Mouse (Mus musculus): ENCODE results near the gene Map3k20.

Map3k20 gene

GRCm38 (mm10) chr2:72285256-72285887 is at the start of gene Map3k20:
Gene Map3k20 (plus strand): TSS chr2:72285637.
- WGBS, result 3% methylated on average over 50 of the region's 50 CpGs

- WGBS, result 69% methylated on average over 2 of the region's 2 CpGs
Observed at GRCm38 (mm10) chr2:72238421-72238820, 47.0 kb upstream of the Map3k20 start.

GRCm38 (mm10) chr2:72238925-72239324 is 46.5 kb upstream of the Map3k20 start:
- 60% methylated on average over 11 of the region's 11 CpGs for WGBS

GRCm38 (mm10) chr2:72239456-72239855 is 46.0 kb upstream of the Map3k20 start:
- WGBS, result 84% methylated on average over 8 of the region's 8 CpGs

GRCm38 (mm10) chr2:72239993-72240392 is 45.4 kb upstream of the Map3k20 start:
- 55% methylated on average over 7 of the region's 7 CpGs for WGBS

DNA sequence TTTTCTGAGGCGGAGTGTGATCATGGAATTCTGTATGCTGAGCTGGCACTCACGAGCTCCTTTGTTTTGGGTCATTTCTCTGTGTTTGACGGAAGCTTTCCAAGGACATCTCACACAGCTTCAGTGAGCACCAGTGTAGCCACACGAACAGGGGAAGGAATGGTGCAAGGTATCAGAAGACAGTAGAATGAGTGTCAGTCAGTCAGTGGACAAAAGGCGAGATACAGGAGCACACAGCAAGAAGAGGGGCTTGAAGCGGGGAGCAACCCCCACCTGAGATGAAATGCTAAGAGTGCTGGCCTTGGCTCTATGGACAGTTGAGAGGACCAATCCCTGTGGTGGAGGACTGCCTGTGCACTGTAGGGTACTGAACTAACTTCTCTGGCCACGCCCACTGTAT is 44.7 kb upstream of the Map3k20 start:
- WGBS, result 92% methylated on average over 7 of the region's 7 CpGs

GRCm38 (mm10) chr2:72241714-72242472 is 43.5 kb upstream of the Map3k20 start:
- 58% methylated on average over 14 of the region's 14 CpGs for WGBS

DNA sequence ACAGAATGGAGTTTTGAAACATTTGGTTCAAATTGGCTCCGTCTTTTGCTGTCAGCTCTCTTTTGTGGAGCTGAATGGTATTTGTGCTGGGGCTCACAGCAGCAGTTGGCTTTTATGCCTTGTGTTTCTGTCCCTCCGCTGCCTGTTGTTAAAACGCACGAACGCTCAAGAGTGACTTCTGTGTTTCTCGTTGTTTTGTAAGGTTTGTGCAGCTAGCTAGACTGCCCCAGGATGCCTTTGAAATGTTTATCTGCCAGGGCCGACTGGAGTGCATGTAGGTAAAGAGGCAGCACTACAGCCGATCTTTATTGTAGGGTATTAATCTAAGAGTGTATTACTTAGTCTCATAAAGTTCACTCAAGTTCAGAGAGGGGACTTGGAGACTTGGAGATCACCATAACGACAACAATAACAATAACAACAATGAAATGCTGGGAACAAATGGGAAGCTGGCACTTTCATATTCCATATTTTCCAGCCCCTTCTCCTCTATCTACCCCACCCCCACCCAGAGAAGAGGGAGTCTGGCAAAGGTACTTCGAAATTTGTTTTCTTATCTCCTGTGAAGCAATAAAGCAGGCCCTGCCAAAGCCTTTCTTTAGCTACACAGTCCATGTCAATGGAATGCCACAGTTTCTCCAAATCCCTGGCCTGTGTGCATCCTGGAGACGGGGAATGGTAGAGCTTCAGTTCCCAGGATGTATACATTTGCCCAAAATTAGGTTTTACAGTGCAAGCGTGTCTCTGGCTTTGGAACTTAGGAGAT is 42.3 kb upstream of the Map3k20 start:
- 72% methylated on average over 12 of the region's 12 CpGs for WGBS

DNA sequence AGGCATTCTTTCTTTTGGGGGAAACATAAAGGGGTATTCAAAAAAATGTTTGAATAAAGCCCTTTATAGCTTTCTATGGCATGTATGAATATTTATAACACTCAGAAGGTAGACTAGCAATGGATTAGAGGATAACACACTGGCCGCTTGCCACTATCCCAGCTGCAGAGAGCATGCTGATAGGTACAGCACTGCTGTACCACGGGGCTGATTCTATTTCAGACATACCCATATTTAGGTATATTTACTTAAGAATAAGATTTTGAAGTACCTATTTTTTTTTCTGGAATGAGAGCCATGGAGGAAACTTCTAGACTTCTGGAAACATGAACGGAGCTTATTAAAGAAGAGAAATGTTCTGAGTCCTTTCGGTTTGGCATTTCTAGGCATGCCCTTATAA is 39.8 kb upstream of the Map3k20 start:
- 70% methylated on average over 4 of the region's 4 CpGs for WGBS

DNA sequence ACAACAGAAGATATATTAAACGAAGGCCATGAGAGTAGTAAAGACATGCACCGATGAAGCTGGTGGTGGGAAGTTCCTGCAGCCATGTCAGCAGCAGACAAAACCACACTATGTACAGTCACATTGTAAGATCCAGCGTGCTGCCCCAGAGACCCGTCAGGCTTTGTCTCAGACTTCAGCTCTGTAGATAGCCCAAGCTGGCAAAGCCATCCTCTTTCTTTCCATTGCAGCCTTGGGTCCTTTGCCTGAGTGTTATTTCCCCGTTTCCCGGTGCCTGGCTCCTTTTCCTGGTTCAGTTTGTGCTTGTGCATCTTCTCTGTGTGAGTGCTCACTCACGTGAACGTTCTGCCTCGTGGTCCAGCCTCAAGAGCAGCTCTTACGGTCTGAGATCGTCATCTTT is 39.1 kb upstream of the Map3k20 start:
- 90% methylated on average over 11 of the region's 11 CpGs for WGBS

DNA sequence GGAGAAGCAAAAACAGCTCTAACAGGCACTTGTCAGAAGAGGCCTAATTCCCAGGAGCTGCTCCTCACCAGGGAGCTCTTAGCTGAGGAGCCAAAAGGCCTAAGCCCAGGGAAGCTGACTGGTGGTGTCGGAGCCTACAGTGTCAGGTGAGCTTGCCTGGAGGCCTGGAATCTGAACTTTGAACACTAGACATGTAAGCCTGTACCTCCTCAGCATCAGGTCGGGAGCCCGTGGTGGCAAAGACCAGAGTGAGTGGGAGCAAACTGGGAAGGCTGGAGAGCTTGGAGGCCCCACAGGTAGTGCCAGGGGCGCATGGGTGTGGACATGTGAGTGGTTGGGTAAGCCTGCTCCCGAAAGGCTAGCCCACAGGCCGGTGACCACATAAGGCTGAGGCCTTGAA is 37.6 kb upstream of the Map3k20 start:
- 94% methylated on average over 6 of the region's 6 CpGs for WGBS

DNA sequence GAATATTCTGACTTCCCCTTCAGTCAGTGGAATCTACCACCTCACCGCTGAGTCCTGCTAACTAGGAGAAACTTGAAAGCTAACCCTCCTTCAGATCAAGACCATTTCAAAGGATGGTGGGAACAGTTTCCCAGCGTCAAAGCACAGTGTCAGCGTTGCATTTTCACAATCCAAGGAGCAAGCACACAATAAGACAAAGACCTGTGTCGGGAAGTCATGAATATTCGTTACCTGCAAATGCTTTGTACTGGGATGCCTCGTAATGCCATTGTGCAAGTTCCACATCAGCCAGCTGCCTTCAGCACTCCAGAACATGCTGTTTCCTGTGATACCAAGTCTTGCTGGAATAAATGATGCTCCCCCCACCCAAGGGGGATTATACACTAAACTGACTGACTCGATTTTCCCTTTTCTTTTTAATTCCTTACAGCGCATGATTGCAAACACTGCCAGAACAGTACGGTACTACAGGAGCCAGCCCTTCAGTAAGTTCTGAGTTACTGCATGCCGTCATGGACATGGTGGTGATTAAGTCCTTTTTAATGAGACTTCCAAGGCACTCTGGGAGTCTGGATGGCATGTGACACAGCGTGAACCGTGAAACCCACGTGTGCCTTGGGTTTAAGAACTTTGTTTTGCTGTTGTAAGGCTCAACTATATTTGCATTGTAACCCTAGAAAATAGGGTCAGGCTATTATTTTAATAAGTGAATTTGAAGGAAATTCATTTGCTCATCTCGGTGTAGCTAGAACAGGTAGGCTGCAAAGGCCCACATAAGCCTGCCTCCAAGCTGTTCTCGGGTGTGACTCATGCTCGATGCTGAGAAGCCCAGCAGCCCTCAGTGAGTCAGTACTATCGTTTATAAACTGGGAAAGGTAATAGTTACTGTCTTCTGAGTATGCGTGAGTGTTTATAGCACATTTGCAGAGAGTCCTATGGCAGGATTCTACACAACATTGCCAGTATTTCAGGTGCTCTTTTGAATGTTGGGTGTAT is 32.6 kb upstream of the Map3k20 start:
- WGBS, result 63% methylated on average over 18 of the region's 18 CpGs

DNA sequence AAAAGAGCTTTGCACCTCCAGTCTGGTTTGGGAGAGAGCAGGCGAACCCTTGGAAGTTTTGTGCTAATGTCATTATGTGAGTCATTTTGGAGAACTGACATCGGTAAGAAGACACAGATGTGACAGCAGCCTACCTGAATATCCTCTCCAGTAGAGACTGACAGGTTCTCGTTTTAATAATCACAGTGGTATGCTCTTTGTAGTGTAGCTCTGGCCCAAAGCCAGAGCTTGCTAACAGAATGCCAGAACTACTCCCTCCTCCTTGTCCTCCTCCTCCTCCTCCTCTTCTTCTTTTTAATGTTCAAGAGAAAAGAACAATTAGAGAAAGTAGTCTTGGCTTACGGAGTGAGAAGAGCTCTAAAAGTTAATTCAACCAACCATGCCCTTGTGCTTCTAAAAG is 31.6 kb upstream of the Map3k20 start:
- 53% methylated on average over 4 of the region's 4 CpGs for WGBS

- WGBS, result 53% methylated on average over 14 of the region's 14 CpGs
Observed at GRCm38 (mm10) chr2:72254813-72255582, 30.4 kb upstream of the Map3k20 start.

GRCm38 (mm10) chr2:72260704-72261103 is 24.7 kb upstream of the Map3k20 start:
- 72% methylated on average over 1 of the region's 1 CpGs for WGBS

GRCm38 (mm10) chr2:72262814-72263480 is 22.5 kb upstream of the Map3k20 start:
- 75% methylated on average over 6 of the region's 6 CpGs for WGBS

GRCm38 (mm10) chr2:72267390-72267789 is 18.0 kb upstream of the Map3k20 start:
- WGBS, result 95% methylated on average over 6 of the region's 6 CpGs

- WGBS, result 82% methylated on average over 4 of the region's 4 CpGs
Observed at GRCm38 (mm10) chr2:72269651-72270341, 15.6 kb upstream of the Map3k20 start.

- WGBS, result 86% methylated on average over 4 of the region's 4 CpGs
Observed at GRCm38 (mm10) chr2:72278247-72278873, 7.1 kb upstream of the Map3k20 start.

Data from cerebral cortex, adult 2 months (tissue).